Mouse (Mus musculus): ENCODE data around the gene Cmtm7. TPM values are rescaled to one million over a fixed set of nuclear protein-coding genes. Genes with fewer than 3 reads are reported as not detected.

Gene Cmtm7
- polyA plus RNA-seq (2015; fragmentation: Nextera tagmentation; extraction: Ambion mirVana): 102 TPM in 2 replicates

- H3K27me3 ChIP-seq: no peaks in the 10 kb centered on the region
- no peaks in the 10 kb centered on the region for H3K9me3 ChIP-seq (replicated peaks)
- peak within 1 kb of the TSS; percentile 82 for H3K9ac ChIP-seq
- H3K4me3 ChIP-seq (replicated peaks): peak within 1 kb of the TSS; percentile 69
- ATAC-seq (replicated peaks; ENCODE audit: low FRiP score): peak; percentile 91
- H3K27ac ChIP-seq: peak within 1 kb of the TSS; percentile 88
- peaks cover 51% of the 10 kb centered on the region for H3K4me1 ChIP-seq
- WGBS: 1% methylated on average over 54 of the region's 54 CpGs
- H3K36me3 ChIP-seq: no peaks in the 10 kb centered on the region
- H3K4me2 ChIP-seq: peak within 1 kb of the TSS; percentile 96
Observed at GRCm38 (mm10) chr9:114781526-114782212, at the start of gene Cmtm7. Cmtm7 (minus strand) TSS chr9:114781856.

- Histone ChIP-seq H3K4me2 (no peak overlapping the region), H3K36me3 (no peaks in the 10 kb centered on the region), H3K4me1 (peaks cover 34% of the 10 kb centered on the region), H3K9ac (no peak overlapping the region), H3K4me3 (replicated peaks) (no peak overlapping the region), H3K9me3 (replicated peaks) (no peaks in the 10 kb centered on the region), H3K27me3 (no peaks in the 10 kb centered on the region), H3K27ac (no peak overlapping the region)
- WGBS: 42% methylated on average over 7 of the region's 7 CpGs
- ATAC-seq (replicated peaks; ENCODE audit: low FRiP score): no peak
Observed at GRCm38 (mm10) chr9:114830351-114830750, 48.7 kb upstream of the Cmtm7 start.

DNA sequence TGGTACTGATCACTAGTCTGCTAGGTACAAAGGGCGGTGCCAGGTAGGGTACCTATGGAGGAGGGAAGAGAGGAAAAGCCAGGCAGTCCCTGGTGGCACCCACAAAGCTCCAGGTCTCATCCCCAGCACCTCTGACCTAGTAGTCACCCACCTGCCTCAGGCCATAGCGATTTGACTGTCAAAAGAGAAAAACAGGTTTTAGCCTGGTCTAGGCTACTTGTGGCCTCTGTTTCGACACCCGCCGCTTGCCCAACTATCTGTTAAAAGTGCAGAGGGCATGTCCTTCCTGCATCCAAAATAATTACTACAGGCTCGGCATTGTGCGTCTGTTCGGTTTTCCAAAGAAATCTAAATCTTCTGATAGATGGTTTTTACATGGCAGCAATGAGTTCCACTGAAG is 48.0 kb upstream of the Cmtm7 start:
- ATAC-seq (replicated peaks; ENCODE audit: low FRiP score): no peak
- WGBS: 78% methylated on average over 8 of the region's 8 CpGs
- Histone ChIP-seq H3K36me3 (no peaks in the 10 kb centered on the region), H3K9ac (no peak overlapping the region), H3K4me1 (peaks cover 34% of the 10 kb centered on the region), H3K9me3 (replicated peaks) (no peaks in the 10 kb centered on the region), H3K4me3 (replicated peaks) (no peak overlapping the region), H3K27me3 (no peaks in the 10 kb centered on the region), H3K4me2 (no peak overlapping the region), H3K27ac (no peak overlapping the region)

DNA sequence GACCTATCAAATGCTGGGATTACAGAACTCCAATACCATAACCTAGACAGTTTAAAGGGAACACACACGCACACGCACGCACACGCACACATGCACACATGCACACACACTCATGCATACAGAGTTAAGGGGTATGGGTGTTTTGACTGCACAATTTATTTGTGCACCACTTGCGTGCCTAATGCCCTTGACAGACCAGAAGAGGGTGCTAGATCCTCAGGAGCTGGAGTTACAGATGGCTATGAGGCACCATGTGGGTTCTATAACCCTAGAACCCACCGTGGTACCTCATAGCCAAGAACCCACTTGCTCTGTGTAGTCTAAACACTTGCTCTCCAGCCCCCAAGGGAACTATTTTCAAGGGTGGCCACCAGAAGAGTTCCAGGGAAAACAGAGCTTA is 46.7 kb upstream of the Cmtm7 start:
- H3K9ac ChIP-seq: no peak overlapping the region
- ATAC-seq (replicated peaks; ENCODE audit: low FRiP score): no peak
- H3K27me3 ChIP-seq: no peaks in the 10 kb centered on the region
- 96% methylated on average over 6 of the region's 6 CpGs for WGBS
- H3K36me3 ChIP-seq: no peaks in the 10 kb centered on the region
- no peak overlapping the region for H3K4me2 ChIP-seq
- H3K4me3 ChIP-seq (replicated peaks): no peak overlapping the region
- H3K27ac ChIP-seq: no peak overlapping the region
- H3K9me3 ChIP-seq (replicated peaks): no peaks in the 10 kb centered on the region
- H3K4me1 ChIP-seq: peaks cover 34% of the 10 kb centered on the region

GRCm38 (mm10) chr9:114827242-114827852 is 45.7 kb upstream of the Cmtm7 start:
- no peaks in the 10 kb centered on the region for H3K36me3 ChIP-seq
- H3K4me1 ChIP-seq: peaks cover 32% of the 10 kb centered on the region
- H3K9ac ChIP-seq: no peak overlapping the region
- H3K9me3 ChIP-seq (replicated peaks): no peaks in the 10 kb centered on the region
- ATAC-seq (replicated peaks; ENCODE audit: low FRiP score): no peak
- H3K4me3 ChIP-seq (replicated peaks): no peak overlapping the region
- H3K4me2 ChIP-seq: no peak overlapping the region
- WGBS: 58% methylated on average over 1 of the region's 1 CpGs
- no peaks in the 10 kb centered on the region for H3K27me3 ChIP-seq
- no peak overlapping the region for H3K27ac ChIP-seq

DNA sequence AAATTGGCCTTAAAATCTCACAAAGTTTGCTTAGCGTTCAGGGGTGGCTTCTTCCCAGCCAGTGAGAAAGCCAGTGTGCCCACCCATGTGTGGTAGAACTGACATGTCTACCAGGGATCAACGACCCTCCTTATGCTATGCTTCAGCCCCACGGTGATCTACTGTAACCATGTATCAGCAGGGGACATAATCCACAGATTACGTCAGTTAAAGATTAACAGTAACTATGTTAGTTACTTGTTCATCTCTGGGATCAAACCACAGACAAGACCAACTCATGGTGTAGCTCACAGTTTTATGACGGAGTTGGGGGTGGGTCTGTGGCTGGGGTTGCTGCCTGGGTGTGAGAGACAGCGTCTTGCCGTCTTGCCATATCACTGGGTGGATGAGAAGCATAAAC is 42.5 kb upstream of the Cmtm7 start:
- H3K4me1 ChIP-seq: peaks cover 15% of the 10 kb centered on the region
- no peaks in the 10 kb centered on the region for H3K9me3 ChIP-seq (replicated peaks)
- ATAC-seq (replicated peaks; ENCODE audit: low FRiP score): no peak
- H3K27me3 ChIP-seq: no peaks in the 10 kb centered on the region
- no peaks in the 10 kb centered on the region for H3K36me3 ChIP-seq
- H3K27ac ChIP-seq: no peak overlapping the region
- WGBS: 88% methylated on average over 7 of the region's 7 CpGs
- no peak overlapping the region for H3K4me3 ChIP-seq (replicated peaks)
- no peak overlapping the region for H3K4me2 ChIP-seq
- H3K9ac ChIP-seq: no peak overlapping the region

- Histone ChIP-seq H3K9ac (no peak overlapping the region), H3K27ac (no peak overlapping the region), H3K9me3 (replicated peaks) (no peaks in the 10 kb centered on the region), H3K4me1 (peaks cover 12% of the 10 kb centered on the region), H3K36me3 (no peaks in the 10 kb centered on the region), H3K4me3 (replicated peaks) (no peak overlapping the region), H3K4me2 (no peak overlapping the region), H3K27me3 (no peaks in the 10 kb centered on the region)
- ATAC-seq (replicated peaks; ENCODE audit: low FRiP score): no peak
- 61% methylated on average over 15 of the region's 15 CpGs for WGBS
Observed at GRCm38 (mm10) chr9:114821548-114822289, 40.1 kb upstream of the Cmtm7 start.

DNA sequence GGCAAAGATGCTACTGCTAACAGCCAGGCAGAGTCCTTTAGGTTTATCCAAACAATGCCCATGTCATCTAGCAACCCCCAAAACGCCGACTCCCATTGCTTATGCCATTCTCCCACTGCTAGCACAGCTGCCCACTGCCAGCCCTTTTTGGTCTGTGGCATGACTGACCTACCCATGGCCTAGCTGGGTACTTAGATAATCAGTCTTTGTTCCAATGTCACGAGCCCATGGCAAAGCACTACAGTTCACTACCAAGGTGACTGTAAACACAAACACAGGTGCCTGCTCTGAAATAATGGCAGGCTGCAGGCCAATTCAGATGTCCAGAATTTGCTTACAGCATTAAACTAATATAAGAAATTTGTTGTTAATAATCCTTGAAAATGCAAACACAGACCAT is 37.3 kb upstream of the Cmtm7 start:
- no peak overlapping the region for H3K9ac ChIP-seq
- H3K27ac ChIP-seq: no peak overlapping the region
- WGBS: 73% methylated on average over 3 of the region's 3 CpGs
- no peak for ATAC-seq (replicated peaks; ENCODE audit: low FRiP score)
- no peaks in the 10 kb centered on the region for H3K36me3 ChIP-seq
- H3K4me3 ChIP-seq (replicated peaks): no peak overlapping the region
- no peak overlapping the region for H3K4me2 ChIP-seq
- no peaks in the 10 kb centered on the region for H3K9me3 ChIP-seq (replicated peaks)
- no peaks in the 10 kb centered on the region for H3K27me3 ChIP-seq
- H3K4me1 ChIP-seq: peaks cover 12% of the 10 kb centered on the region

GRCm38 (mm10) chr9:114817012-114817411 is 35.4 kb upstream of the Cmtm7 start:
- no peak overlapping the region for H3K9ac ChIP-seq
- no peaks in the 10 kb centered on the region for H3K9me3 ChIP-seq (replicated peaks)
- no peak overlapping the region for H3K27ac ChIP-seq
- WGBS: 60% methylated on average over 7 of the region's 7 CpGs
- ATAC-seq (replicated peaks; ENCODE audit: low FRiP score): no peak
- peaks cover 9% of the 10 kb centered on the region for H3K4me1 ChIP-seq
- no peak overlapping the region for H3K4me2 ChIP-seq
- no peak overlapping the region for H3K4me3 ChIP-seq (replicated peaks)
- H3K36me3 ChIP-seq: no peaks in the 10 kb centered on the region
- no peaks in the 10 kb centered on the region for H3K27me3 ChIP-seq

- H3K36me3 ChIP-seq: no peaks in the 10 kb centered on the region
- H3K27ac ChIP-seq: no peak overlapping the region
- H3K9ac ChIP-seq: no peak overlapping the region
- no peak overlapping the region for H3K4me3 ChIP-seq (replicated peaks)
- peaks cover 9% of the 10 kb centered on the region for H3K4me1 ChIP-seq
- H3K9me3 ChIP-seq (replicated peaks): no peaks in the 10 kb centered on the region
- H3K4me2 ChIP-seq: no peak overlapping the region
- ATAC-seq (replicated peaks; ENCODE audit: low FRiP score): no peak
- 92% methylated on average over 7 of the region's 7 CpGs for WGBS
- no peaks in the 10 kb centered on the region for H3K27me3 ChIP-seq
Observed at GRCm38 (mm10) chr9:114816121-114816520, 34.5 kb upstream of the Cmtm7 start.

DNA sequence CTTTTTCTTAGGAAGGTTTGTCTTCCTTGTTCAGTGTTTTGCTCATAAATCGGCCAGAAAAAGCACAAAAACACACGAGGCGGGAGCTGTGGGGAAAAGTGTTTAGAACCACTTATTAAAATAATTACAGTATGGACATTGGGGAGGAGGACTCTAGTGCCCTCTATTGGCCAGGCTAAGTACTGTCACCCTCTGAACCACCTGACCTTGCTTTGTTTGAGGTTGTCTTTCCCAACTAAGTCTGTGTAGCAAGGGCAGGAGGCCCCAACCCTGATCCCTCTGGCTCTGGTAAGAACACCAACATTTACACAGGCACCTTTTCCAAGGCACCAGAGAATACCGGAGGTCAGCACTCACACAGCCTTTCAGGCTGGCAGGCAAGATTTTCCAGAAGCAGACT is 33.7 kb upstream of the Cmtm7 start:
- H3K4me2 ChIP-seq: no peak overlapping the region
- 0 out of 2 replicates have a peak, but pooled peaks have one; percentile 36 for ATAC-seq (replicated peaks; ENCODE audit: low FRiP score)
- WGBS: 66% methylated on average over 4 of the region's 4 CpGs
- H3K27ac ChIP-seq: no peak overlapping the region
- no peak overlapping the region for H3K4me3 ChIP-seq (replicated peaks)
- no peaks in the 10 kb centered on the region for H3K36me3 ChIP-seq
- peaks cover 9% of the 10 kb centered on the region for H3K4me1 ChIP-seq
- H3K9ac ChIP-seq: no peak overlapping the region
- no peaks in the 10 kb centered on the region for H3K9me3 ChIP-seq (replicated peaks)
- H3K27me3 ChIP-seq: no peaks in the 10 kb centered on the region

DNA sequence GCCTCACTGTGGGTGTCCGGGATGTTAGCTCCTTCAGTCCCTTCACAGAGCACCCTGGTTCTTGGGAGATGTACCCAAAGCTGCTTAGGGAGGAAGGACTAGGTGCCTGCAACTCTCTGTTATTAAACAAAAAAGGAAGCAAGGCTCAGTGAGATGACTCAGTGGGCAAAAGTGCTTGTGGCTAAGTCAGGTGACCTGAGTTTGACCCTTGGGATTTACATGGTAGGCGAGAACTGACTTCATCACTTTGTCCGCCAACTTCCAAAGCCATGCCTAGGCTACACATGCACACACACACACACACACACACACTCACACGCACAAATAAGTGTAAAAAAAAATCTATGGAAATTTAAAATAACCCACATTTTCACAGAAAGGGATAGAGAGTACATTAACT is 30.3 kb upstream of the Cmtm7 start:
- no peaks in the 10 kb centered on the region for H3K9me3 ChIP-seq (replicated peaks)
- ATAC-seq (replicated peaks; ENCODE audit: low FRiP score): no peak
- H3K27ac ChIP-seq: no peak overlapping the region
- H3K9ac ChIP-seq: no peak overlapping the region
- H3K36me3 ChIP-seq: no peaks in the 10 kb centered on the region
- no peak overlapping the region for H3K4me2 ChIP-seq
- 84% methylated on average over 4 of the region's 4 CpGs for WGBS
- peaks cover 3% of the 10 kb centered on the region for H3K4me1 ChIP-seq
- no peaks in the 10 kb centered on the region for H3K27me3 ChIP-seq
- H3K4me3 ChIP-seq (replicated peaks): no peak overlapping the region
